Mouse (Mus musculus) CH12.LX (cell line): ENCODE measurements at regions not wholly inside any gene's neighbourhood (a gene's known extent, or its start where the extent isn't known, plus 50 kb on each side); places are given as distances from the start of the nearest gene placed in this dataset.

Experiments used
- DNase-seq: peaks from one replicate; pipeline ENCODE4 v3.0.0-alpha.2; 2013; ENCODE audit errors: extremely low read depth
- H3K27ac ChIP-seq: 2 replicates; pipeline ENCODE4 v1.5.1; 2012; ENCODE audit warnings: low read depth, mild to moderate bottlenecking, control low read depth, moderate library complexity; ENCODE audit not compliant: insufficient read depth
- H3K27me3 ChIP-seq: replicated peaks from 2 replicates; pipeline ENCODE3; 2012; ENCODE audit warnings: inconsistent platforms
- H3K36me3 ChIP-seq, 2 experiments: replicated peaks in 1 of 2; 2 replicates each; pipeline versions ENCODE3 to v1.6.1; 2012; ENCODE audit warnings: inconsistent platforms in 1 of 2, low read length in 1 of 2, mild to moderate bottlenecking in 1 of 2, mixed read lengths in 1 of 2, moderate library complexity in 1 of 2; ENCODE audit not compliant: control insufficient read depth in 1 of 2, insufficient read depth in 1 of 2
- H3K4me1 ChIP-seq, 2 experiments: 2 replicates each; pipeline ENCODE4 v1.6.1; 2012; ENCODE audit warnings: inconsistent platforms in 1 of 2, moderate library complexity in 1 of 2; ENCODE audit not compliant: insufficient read depth in 2 of 2, control insufficient read depth in 1 of 2
- H3K4me2 ChIP-seq: 2 replicates; pipeline ENCODE4 v1.6.1; 2012; ENCODE audit warnings: low read depth, mild to moderate bottlenecking, control low read depth; ENCODE audit not compliant: poor library complexity, insufficient read depth, severe bottlenecking
- H3K4me3 ChIP-seq, 3 experiments: fragments of 150-350 bp in 1 of 3; sonication (generic) in 1 of 3; replicated peaks in 1 of 3; 2 replicates each; pipeline versions ENCODE3 to v1.5.1; 2011 to 2012; ENCODE audit warnings: low read depth in 2 of 3, low read length in 2 of 3, mild to moderate bottlenecking in 2 of 3, moderate library complexity in 2 of 3, control low read depth in 1 of 3, improper control_type of control experiment in 1 of 3, inconsistent platforms in 1 of 3, mixed read lengths in 1 of 3; ENCODE audit not compliant: poor library complexity in 1 of 3
- H3K79me2 ChIP-seq: replicated peaks from 2 replicates; pipeline ENCODE4 v1.6.1; 2012; ENCODE audit warnings: mild to moderate bottlenecking, moderate library complexity; ENCODE audit not compliant: control insufficient read depth, poor library complexity, insufficient read depth, severe bottlenecking; ENCODE audit errors: extremely low read depth
- H3K9ac ChIP-seq: 2 replicates; pipeline ENCODE4 v1.6.1; 2012; ENCODE audit warnings: low read depth, mild to moderate bottlenecking, control low read depth, moderate library complexity; ENCODE audit not compliant: insufficient read depth
- H3K9me3 ChIP-seq: replicated peaks from 2 replicates; pipeline ENCODE3; 2012; ENCODE audit warnings: low read length, inconsistent platforms, mixed read lengths
- BHLHE40 ChIP-seq: IDR thresholded peaks from 2 replicates; pipeline ENCODE4 v1.6.1; 2011; ENCODE audit warnings: mild to moderate bottlenecking, low read depth, low read length, improper control_type of control experiment
- CHD1 ChIP-seq: IDR thresholded peaks from 2 replicates; pipeline ENCODE4 v1.6.1; 2012; ENCODE audit warnings: low read depth, low read length, improper control_type of control experiment, inconsistent platforms
- CHD2 ChIP-seq: IDR thresholded peaks from 2 replicates; pipeline ENCODE4 v1.6.1; 2011; ENCODE audit warnings: low read length, improper control_type of control experiment
- ETS1 ChIP-seq: conservative IDR thresholded peaks from 2 replicates; pipeline ENCODE4 v1.6.1; 2012; ENCODE audit warnings: low read depth, mild to moderate bottlenecking, inconsistent platforms, low read length, improper control_type of control experiment, moderate library complexity
- HCFC1 ChIP-seq: IDR thresholded peaks from 2 replicates; pipeline ENCODE4 v1.6.1; 2012; ENCODE audit warnings: low read depth, mild to moderate bottlenecking, inconsistent platforms, low read length, improper control_type of control experiment
- JUN ChIP-seq: IDR thresholded peaks from 2 replicates; pipeline ENCODE4 v1.6.1; 2011; ENCODE audit warnings: low read depth, mild to moderate bottlenecking, low read length, improper control_type of control experiment, moderate library complexity; ENCODE audit not compliant: insufficient read depth
- MAFK ChIP-seq: IDR thresholded peaks from 2 replicates; pipeline ENCODE4 v1.6.1; 2011; ENCODE audit warnings: low read length, improper control_type of control experiment; ENCODE audit not compliant: insufficient replicate concordance
- MAZ ChIP-seq: IDR thresholded peaks from 2 replicates; pipeline ENCODE4 v1.6.1; 2012; ENCODE audit warnings: low read depth, mild to moderate bottlenecking, inconsistent platforms, low read length, improper control_type of control experiment, moderate library complexity
- MEF2A ChIP-seq: IDR thresholded peaks from 2 replicates; pipeline ENCODE4 v1.6.1; 2014; ENCODE audit warnings: low read depth, mild to moderate bottlenecking, inconsistent platforms, low read length, improper control_type of control experiment, borderline replicate concordance
- NELFE ChIP-seq: IDR thresholded peaks from 2 replicates; pipeline ENCODE4 v1.6.1; 2011; ENCODE audit warnings: low read depth, low read length, improper control_type of control experiment
- PAX5 ChIP-seq: IDR thresholded peaks from 2 replicates; pipeline ENCODE4 v1.6.1; 2012; ENCODE audit warnings: low read length, inconsistent platforms, mixed read lengths
- POLR2A ChIP-seq: IDR thresholded peaks from 2 replicates; pipeline ENCODE4 v1.6.1; 2011; ENCODE audit warnings: low read depth, mild to moderate bottlenecking, improper control_type of control experiment, low read length
- USF1 ChIP-seq: IDR thresholded peaks from 2 replicates; pipeline ENCODE4 v1.6.1; 2014; ENCODE audit warnings: low read depth, mild to moderate bottlenecking, inconsistent platforms, low read length, improper control_type of control experiment
- ZC3H11A ChIP-seq: IDR thresholded peaks from 2 replicates; pipeline ENCODE4 v1.6.1; 2012; ENCODE audit warnings: low read depth, mild to moderate bottlenecking, inconsistent platforms, low read length, improper control_type of control experiment
- ZKSCAN1 ChIP-seq: IDR thresholded peaks from 2 replicates; pipeline ENCODE4 v1.6.1; 2012; ENCODE audit warnings: low read depth, inconsistent platforms, low read length, improper control_type of control experiment, borderline replicate concordance
- ZMIZ1 ChIP-seq: IDR thresholded peaks from 2 replicates; pipeline ENCODE4 v1.6.1; 2012; ENCODE audit warnings: low read depth, mild to moderate bottlenecking, inconsistent platforms, low read length, improper control_type of control experiment
- dilution Hi-C: fragments of 300-500 bp; cut with MboI; formaldehyde crosslinking; loops from 2 replicates; pipeline ENCODE4 v1.14.3; 2020; ENCODE audit warnings: low sequenced_read_pairs; ENCODE audit not compliant: extremely low pct_unique_long_range_greater_than_20kb, extremely low pct_ligation_motif_present
- in situ Hi-C: fragments of 300-500 bp; cut with MboI; formaldehyde crosslinking; loops from 3 replicates; pipeline ENCODE4 v1.14.3; 2019; ENCODE audit warnings: low sequenced_read_pairs, low pct_ligation_motif_present, low pct_unique_long_range_greater_than_20kb, mixed read lengths

DNA sequence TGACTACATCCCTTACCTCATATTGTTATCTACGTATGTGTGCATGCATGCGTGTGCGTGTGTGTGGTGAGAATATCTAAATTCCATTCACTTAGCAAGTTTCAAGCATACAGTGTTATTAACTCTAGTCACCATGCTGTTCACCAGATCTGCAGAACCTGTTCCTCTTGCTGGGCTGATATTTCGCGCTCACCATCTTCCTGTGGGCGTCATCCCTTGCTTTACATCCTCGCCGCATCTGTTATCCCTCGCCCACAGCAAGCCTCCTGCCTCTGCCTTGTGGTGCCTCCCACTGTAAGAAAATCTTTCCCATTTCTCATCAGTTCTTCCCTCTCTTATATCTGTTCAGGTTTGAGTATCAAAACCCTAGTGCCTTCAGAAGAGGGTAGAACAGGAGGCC, 124.4 kb upstream of the Atp2b1 start:
- no peak overlapping the region for H3K9ac ChIP-seq
- H3K9me3 ChIP-seq = no peaks in the 10 kb centered on the region
- no peaks in the 10 kb centered on the region for H3K27me3 ChIP-seq
- no peak for DNase-seq
- dilution Hi-C loops (no loop called here), in situ Hi-C loops (no loop called here)
- no peak overlapping the region for H3K4me2 ChIP-seq
- peaks cover 9 to 18% of the 10 kb centered on the region in 2 experiments for H3K4me1 ChIP-seq
- TF ChIP-seq CHD2 (no peak), MAFK (no peak), ZC3H11A (no peak), POLR2A (no peak), NELFE (no peak), USF1 (no peak)
- no peaks in the 10 kb centered on the region for H3K36me3 ChIP-seq
- H3K79me2 ChIP-seq = no peaks in the 10 kb centered on the region
- no peak overlapping the region for H3K4me3 ChIP-seq
- no peak overlapping the region for H3K27ac ChIP-seq

DNA sequence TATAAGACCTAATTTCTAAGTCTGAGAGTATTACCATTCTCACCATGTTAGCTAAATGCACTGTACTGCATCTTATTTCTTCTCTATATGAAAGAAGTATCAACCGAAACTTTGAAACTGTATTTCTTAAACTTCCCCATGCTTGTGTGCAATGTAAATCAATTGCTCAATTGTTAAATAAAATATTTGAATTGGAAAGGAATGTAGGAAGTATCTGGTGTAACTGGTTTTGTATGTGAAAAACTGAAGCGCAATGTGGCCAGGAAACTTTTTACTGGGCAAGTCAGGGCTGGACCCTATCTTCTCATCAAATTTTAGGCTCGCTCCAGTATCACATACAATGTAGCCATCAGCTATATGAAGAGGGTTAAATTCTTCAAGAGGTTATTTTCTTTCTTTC, 123.8 kb upstream of the Atp2b1 start:
- H3K9ac ChIP-seq = no peak overlapping the region
- no peak overlapping the region for H3K4me3 ChIP-seq
- no peaks in the 10 kb centered on the region for H3K36me3 ChIP-seq
- no peak for TF ChIP-seq MAZ
- TF ChIP-seq HCFC1 = no peak
- no peak for TF ChIP-seq ZC3H11A
- no peak for TF ChIP-seq JUN
- TF ChIP-seq ETS1 = no peak
- TF ChIP-seq PAX5 = no peak
- TF ChIP-seq ZKSCAN1 = no peak
- no peak for TF ChIP-seq BHLHE40
- no peak for TF ChIP-seq MEF2A
- no peak for TF ChIP-seq CHD1
- TF ChIP-seq ZMIZ1 = no peak
- H3K27me3 ChIP-seq = no peaks in the 10 kb centered on the region
- peaks cover 9 to 15% of the 10 kb centered on the region in 2 experiments for H3K4me1 ChIP-seq
- H3K27ac ChIP-seq = no peak overlapping the region
- no peak overlapping the region for H3K4me2 ChIP-seq
- no peaks in the 10 kb centered on the region for H3K9me3 ChIP-seq
- no peak for DNase-seq
- in situ Hi-C loops (no loop called here), dilution Hi-C loops (no loop called here)
- H3K79me2 ChIP-seq = no peaks in the 10 kb centered on the region
